Mouse (Mus musculus) limb, embryonic 10.5 days (tissue): ENCODE data around the gene Gm20683. TPM values are rescaled to one million over a fixed set of nuclear protein-coding genes. Genes with fewer than 3 reads are reported as not detected.

Experiments used
- DNase-seq: peaks from one replicate; pipeline ENCODE4 v3.0.0-alpha.2; 2017; ENCODE audit warnings: low spot score
- H3K27ac ChIP-seq: fragments of 300-500 bp; sonication (generic); 2 replicates; pipeline ENCODE4 v1.5.1; 2016; ENCODE audit warnings: mild to moderate bottlenecking
- H3K27me3 ChIP-seq: fragments of 300-500 bp; sonication (generic); 2 replicates; pipeline ENCODE4 v1.6.1; 2016; ENCODE audit warnings: low read depth, mild to moderate bottlenecking; ENCODE audit not compliant: poor library complexity, severe bottlenecking
- H3K36me3 ChIP-seq: fragments of 300-500 bp; sonication (generic); 2 replicates; pipeline ENCODE4 v1.6.1; 2016; ENCODE audit warnings: mild to moderate bottlenecking, moderate library complexity
- H3K4me1 ChIP-seq: fragments of 300-500 bp; sonication (generic); 2 replicates; pipeline ENCODE4 v1.6.1; 2016
- H3K4me3 ChIP-seq: fragments of 300-500 bp; sonication (generic); 2 replicates; pipeline ENCODE4 v1.5.1; 2016; ENCODE audit warnings: mild to moderate bottlenecking, moderate library complexity
- H3K9me3 ChIP-seq: fragments of 300-500 bp; sonication (generic); replicated peaks from 2 replicates; pipeline ENCODE4 v1.6.1; 2016; ENCODE audit warnings: mild to moderate bottlenecking
- WGBS: fragments of 180-500 bp; shearing (Covaris S2); methylation state at CpG from one replicate; pipeline ENCODE4 v1.1.7; 2016; 5-methylcytosine and 5-hydroxymethylcytosine counted together
- polyA plus RNA-seq: library from polyadenylated mRNA; unstranded; fragments of >200 nt; fragmentation: Nextera tagmentation; extraction: Ambion mirVana; gene quantifications from 2 replicates; pipeline ENCODE4 v1.2.1, GENCODE M21; 2016

Gm20683 gene
- 1.5 and 1.9 TPM in 2 replicates for polyA plus RNA-seq

DNA sequence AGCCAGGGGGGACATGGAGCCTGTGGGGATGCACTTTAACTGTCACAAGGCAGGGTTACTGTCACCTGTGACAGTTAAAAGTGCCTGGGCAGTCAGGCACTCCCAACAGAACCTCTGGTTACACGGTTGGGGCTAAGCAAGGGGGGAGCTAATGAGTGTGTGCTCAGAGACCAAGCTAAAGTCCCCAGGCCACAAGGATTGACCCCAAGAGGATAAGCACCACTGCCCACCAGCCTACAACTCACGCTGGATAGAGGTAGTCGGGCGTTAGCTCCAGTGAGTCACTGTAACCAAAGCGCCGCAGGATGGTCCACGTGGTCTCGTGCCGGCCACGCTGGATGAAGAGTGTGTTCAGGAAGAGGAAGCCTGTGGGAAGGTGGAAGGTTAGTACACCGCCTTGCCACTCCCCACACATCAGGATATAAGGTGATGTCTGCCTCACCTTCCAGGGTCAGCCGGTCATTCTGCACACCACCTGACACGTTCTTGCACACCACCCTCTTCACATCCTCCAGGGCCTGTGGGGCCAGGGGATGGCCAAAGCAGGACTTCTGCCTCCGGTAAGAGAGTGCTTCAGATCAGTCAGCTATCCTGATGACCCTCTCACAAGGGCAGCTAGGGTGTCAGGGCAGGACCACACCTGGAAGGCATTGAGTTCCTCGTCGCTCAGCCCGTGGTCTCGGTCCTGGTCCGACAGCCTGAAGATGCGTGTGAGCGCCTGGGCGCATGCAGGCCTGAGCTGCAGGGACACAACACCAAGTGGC lies at the start of gene Gm20683:
Gene Gm20683 (minus strand): TSS at position 647 of the 764 bp plus-strand sequence.
- 92% methylated on average over 22 of the region's 22 CpGs for WGBS
- peak within 1 kb of the TSS; percentile 10; the same call in 1 of the 2 replicates for H3K4me3 ChIP-seq
- H3K9me3 ChIP-seq = no peaks in the 10 kb centered on the region
- H3K27ac ChIP-seq = no peak within 1 kb of the TSS
- H3K36me3 ChIP-seq = peaks cover 75% of the 10 kb centered on the region
- H3K27me3 ChIP-seq = no peaks in the 10 kb centered on the region
- H3K4me1 ChIP-seq = peaks cover 57% of the 10 kb centered on the region
- DNase-seq = no peak

DNA sequence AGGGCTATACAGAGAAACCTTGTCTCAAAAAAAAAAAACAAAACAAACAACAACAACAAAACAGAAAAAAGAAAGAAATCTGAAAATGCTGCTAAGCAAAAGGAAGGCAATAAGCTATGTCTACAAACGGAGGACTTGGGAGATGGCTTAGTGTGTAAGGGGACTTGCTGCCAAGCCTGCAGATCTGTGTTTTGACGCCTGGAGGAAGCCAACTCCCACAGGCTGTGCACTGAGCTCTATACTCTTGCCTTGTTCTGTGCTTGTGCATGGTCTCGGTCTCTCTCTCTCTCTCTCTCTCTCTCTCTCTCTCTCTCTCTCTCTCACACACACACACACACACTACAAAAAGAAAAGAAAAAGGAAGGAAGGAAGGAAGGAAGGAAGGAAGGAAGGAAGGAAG lies 47.3 kb upstream of the Gm20683 start:
- H3K27ac ChIP-seq = no peak overlapping the region
- H3K9me3 ChIP-seq = no peaks in the 10 kb centered on the region
- no peak for DNase-seq
- H3K36me3 ChIP-seq = peaks cover 58% of the 10 kb centered on the region
- H3K4me3 ChIP-seq = no peak overlapping the region
- H3K4me1 ChIP-seq = peaks cover 7% of the 10 kb centered on the region; the same call in 1 of the 2 replicates
- no peaks in the 10 kb centered on the region for H3K27me3 ChIP-seq
- 91% methylated on average over 3 of the region's 3 CpGs for WGBS

DNA sequence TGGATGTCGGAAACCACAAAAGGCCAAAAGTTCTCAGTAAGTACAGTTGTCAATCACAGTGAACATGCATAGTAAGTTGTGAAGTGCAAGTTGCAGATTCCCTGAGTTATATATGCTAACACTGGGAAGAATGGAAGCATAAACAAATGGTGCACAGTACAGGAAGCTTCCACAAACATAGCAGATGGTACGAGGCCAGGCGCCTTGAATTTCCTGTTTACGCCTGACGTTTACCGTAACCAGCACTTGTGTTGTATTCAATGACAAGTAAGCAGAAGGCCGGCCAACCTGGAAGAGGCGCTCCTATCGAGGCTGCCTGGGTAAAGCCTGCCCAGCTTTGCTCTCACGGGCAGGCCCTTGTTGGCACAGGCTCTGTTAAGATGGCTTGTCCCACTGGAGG lies 45.9 kb upstream of the Gm20683 start:
- Histone ChIP-seq H3K4me1 (peaks cover 17% of the 10 kb centered on the region), H3K27me3 (no peaks in the 10 kb centered on the region), H3K9me3 (no peaks in the 10 kb centered on the region), H3K4me3 (no peak overlapping the region), H3K27ac (no peak overlapping the region), H3K36me3 (peaks cover 72% of the 10 kb centered on the region)
- 92% methylated on average over 10 of the region's 10 CpGs for WGBS
- no peak for DNase-seq

DNA sequence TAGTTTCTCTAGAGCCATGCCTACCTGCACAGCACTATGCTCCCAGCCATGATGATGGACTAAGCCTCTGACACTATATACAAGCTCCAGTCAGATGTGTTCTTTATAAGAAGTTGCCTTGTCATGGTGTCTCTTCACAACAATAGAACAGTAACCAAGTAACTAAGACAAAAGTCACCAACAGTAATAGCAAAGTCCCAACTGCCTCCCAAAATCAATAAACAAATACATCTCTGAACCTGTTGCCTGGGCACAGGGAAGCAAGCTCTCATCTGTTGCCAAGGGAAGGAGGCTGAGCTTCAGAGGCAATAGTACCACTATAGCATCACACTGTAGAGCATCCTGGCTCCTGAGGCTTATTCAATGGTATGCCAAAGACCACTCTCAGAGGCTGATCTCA lies 45.2 kb upstream of the Gm20683 start:
- Histone ChIP-seq H3K27me3 (no peaks in the 10 kb centered on the region), H3K9me3 (no peaks in the 10 kb centered on the region), H3K4me1 (peaks cover 24% of the 10 kb centered on the region), H3K36me3 (peaks cover 77% of the 10 kb centered on the region), H3K27ac (no peak overlapping the region), H3K4me3 (no peak overlapping the region)
- no peak for DNase-seq

DNA sequence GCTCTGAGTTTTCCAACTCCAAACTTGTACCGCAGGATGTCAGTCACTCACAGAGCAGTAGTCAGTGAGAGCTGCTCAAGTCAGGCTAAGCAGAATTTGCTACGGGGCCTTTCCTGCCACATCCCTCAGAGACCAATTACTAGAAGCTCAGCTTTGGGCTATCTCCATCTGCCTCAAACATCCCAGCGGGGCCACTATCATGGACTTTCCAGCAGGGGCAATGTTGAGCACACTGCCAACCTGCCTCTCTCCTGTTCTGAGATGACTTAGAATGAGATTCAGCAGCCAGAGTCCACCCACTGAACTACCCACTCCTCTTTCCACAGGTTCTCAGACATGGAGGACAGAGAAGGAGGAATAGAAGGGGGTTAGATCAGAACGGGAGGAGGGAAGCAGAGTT lies 44.1 kb upstream of the Gm20683 start:
- H3K4me1 ChIP-seq = peaks cover 35% of the 10 kb centered on the region
- no peaks in the 10 kb centered on the region for H3K9me3 ChIP-seq
- no peak for DNase-seq
- H3K27ac ChIP-seq = no peak overlapping the region
- no peak overlapping the region for H3K4me3 ChIP-seq
- 60% methylated on average over 4 of the region's 4 CpGs for WGBS
- H3K27me3 ChIP-seq = no peaks in the 10 kb centered on the region
- H3K36me3 ChIP-seq = peaks cover 76% of the 10 kb centered on the region

DNA sequence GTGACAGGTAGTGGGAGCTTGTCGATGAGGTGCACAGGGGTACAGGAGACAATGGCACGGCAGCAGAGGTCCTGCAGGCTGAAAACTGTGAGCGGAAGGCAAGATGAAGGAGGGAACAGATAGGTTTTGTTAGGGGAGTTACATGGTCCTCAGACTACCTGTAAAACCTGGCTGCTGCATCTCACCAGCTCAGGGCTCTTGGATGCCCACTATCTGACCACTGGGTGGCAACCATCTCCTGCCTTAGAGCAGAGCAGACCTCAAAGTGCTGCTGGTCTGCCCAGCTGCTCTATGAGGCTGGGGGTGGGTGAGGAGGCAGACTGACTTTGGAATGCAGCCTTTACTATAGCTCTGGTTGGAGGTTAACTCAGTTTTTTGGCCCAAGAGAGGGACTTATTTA lies 42.3 kb upstream of the Gm20683 start:
- WGBS = 86% methylated on average over 3 of the region's 3 CpGs
- Histone ChIP-seq H3K4me3 (no peak overlapping the region), H3K27me3 (no peaks in the 10 kb centered on the region), H3K36me3 (peaks cover 71% of the 10 kb centered on the region), H3K4me1 (peaks cover 53% of the 10 kb centered on the region), H3K27ac (no peak overlapping the region), H3K9me3 (no peaks in the 10 kb centered on the region)
- no peak for DNase-seq

DNA sequence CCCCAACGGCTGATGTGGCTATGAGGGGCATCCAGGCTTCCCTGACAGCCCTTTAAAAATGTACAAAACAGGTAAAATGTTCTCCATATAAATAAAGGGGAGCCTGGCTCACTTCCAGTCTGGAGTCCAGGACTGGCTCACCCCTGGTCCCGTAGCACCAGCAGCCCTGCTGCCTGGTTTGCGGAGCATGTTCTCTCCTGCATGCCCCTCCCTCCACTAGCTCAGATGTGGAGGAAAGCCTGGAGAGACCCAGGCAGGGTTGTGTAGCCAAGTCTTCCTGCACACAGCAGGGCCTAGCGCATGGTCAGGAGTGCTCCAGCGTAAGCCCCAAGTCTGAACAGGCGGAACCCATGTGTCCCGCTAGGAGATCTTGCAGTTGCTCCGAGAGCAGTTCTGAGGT lies 41.7 kb upstream of the Gm20683 start:
- no peaks in the 10 kb centered on the region for H3K27me3 ChIP-seq
- no peak overlapping the region for H3K4me3 ChIP-seq
- H3K4me1 ChIP-seq = peaks cover 58% of the 10 kb centered on the region
- H3K36me3 ChIP-seq = peaks cover 71% of the 10 kb centered on the region
- H3K27ac ChIP-seq = peak overlapping the region; percentile 79
- WGBS = 90% methylated on average over 8 of the region's 8 CpGs
- no peak for DNase-seq
- no peaks in the 10 kb centered on the region for H3K9me3 ChIP-seq

DNA sequence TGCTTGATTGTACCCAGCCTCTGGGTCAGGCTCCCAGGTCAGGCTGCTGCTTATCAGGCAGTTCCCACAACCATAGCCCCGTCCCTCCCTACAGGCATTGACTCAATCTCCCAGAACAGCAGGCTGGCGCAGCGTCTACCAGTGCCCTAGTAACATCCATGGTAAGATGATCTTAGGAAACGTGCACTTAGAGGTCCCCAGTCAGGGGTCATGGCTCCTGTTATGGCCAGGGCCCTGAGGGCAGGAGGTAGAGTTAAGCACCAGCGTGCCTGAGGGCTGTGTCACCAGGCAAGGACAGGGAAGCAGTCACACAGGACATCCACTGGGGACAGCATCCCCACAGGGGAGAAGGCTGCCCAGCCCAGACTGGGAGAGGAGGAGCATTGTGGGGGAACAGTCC lies 40.7 kb upstream of the Gm20683 start:
- WGBS = 16% methylated on average over 5 of the region's 5 CpGs
- peak overlapping the region; percentile 79 for H3K27ac ChIP-seq
- H3K9me3 ChIP-seq = no peaks in the 10 kb centered on the region
- H3K4me3 ChIP-seq = no peak overlapping the region
- peaks cover 71% of the 10 kb centered on the region for H3K36me3 ChIP-seq
- H3K27me3 ChIP-seq = no peaks in the 10 kb centered on the region
- DNase-seq = peak; percentile 54
- H3K4me1 ChIP-seq = peaks cover 64% of the 10 kb centered on the region

DNA sequence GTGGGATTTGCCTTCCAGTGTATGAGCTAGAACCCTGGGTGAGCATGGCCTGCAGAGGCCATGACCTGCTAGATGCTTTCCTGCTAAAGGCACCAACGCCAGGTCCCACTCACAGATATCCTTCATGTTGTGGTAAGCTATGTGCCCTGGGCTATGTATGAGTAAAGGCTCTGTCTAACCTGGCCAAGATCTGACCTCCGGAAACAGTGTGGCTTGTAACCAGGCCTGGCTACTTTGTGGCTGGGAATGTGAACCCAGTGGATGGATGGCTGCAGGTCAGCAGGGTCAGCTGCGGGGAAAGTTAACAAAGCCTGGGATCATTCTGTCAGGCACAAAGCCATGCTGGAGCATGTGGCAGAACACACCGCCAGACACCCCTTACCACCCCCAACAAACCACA lies 40.1 kb upstream of the Gm20683 start:
- no peak for DNase-seq
- peak overlapping the region; percentile 79 for H3K27ac ChIP-seq
- peaks cover 71% of the 10 kb centered on the region for H3K36me3 ChIP-seq
- peak overlapping the region; percentile 20; the same call in 1 of the 2 replicates for H3K4me3 ChIP-seq
- peaks cover 69% of the 10 kb centered on the region for H3K4me1 ChIP-seq
- H3K27me3 ChIP-seq = no peaks in the 10 kb centered on the region
- no peaks in the 10 kb centered on the region for H3K9me3 ChIP-seq
- 10% methylated on average over 4 of the region's 4 CpGs for WGBS

DNA sequence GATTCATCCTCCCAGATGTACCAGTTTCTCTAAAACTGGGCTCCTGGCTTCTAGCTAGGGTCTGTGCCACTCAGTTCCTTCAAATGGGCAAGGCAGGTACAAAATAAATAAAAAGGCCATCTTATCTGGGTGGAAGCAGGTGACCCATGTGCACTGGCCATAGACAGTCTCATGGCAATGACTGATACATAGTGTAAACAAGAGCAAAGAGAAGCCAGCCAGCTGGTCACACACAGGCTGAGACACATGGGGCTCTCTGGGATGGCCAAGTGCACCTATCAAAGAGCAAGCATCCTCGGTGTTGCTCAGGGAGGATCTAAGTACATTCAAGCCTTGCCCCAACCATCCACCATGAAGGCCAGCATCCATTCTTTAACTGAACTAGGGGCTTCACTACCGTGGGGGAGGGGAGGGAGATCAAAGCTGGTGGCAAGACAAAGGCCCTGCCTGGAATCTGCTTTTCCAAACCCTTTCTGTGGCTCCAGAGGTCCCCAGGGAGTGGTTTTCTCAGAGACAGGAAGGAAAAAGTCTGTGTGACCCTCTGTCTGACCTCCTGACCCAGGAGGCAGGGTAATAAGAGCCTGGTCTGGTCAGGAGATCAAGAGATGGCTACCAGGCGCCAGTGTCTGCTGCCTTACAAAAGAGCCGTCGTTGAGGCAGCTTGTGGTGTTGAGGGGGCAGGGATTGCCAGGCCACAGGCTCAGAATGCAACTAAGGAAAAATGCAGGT lies 39.5 kb upstream of the Gm20683 start:
- H3K36me3 ChIP-seq = peaks cover 71% of the 10 kb centered on the region
- H3K4me1 ChIP-seq = peaks cover 75% of the 10 kb centered on the region
- DNase-seq = peak; percentile 62
- H3K27ac ChIP-seq = peak overlapping the region; percentile 79
- no peaks in the 10 kb centered on the region for H3K27me3 ChIP-seq
- H3K4me3 ChIP-seq = peak overlapping the region; percentile 20; the same call in 1 of the 2 replicates
- no peaks in the 10 kb centered on the region for H3K9me3 ChIP-seq
- under 1% methylated on average over 5 of the region's 5 CpGs for WGBS

DNA sequence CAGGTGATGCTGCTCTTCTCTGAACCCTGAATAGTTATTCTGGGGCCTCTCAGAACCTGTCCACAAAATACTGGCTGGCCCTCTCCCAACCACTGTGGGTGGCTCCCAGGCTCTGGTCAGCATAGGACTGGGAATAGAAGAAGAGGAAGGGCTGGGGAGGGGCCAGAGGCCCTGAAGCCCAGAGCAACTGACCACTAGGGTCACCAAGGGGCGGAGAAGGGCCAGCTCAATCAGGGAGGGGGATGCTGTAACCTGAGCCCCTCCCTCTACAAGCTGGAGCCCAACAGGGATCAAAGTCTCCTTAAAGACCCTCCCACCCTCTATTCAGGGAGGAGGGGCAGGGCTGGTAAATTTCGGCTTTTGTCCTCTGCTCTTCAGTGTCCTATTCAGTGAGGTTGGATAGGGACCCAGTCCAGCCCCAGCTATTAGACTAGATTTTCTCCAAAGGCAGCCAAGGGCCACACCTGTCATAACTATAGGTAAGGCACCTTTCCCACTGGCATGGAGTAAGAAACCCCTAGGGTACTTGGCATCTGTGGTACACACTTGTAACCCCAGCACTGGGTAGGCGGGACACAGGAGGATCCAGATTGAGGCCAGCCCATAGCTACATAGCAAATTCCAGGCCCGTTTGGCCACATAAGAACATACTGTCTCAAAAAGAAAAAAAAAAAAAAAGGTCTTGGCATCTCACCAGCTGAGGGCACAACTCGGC lies 38.8 kb upstream of the Gm20683 start, which contains the start of gene Wfikkn1:
Gene Wfikkn1 (minus strand): TSS at position 663 of the 715 bp plus-strand sequence.
- Histone ChIP-seq H3K4me1 (peaks cover 83% of the 10 kb centered on the region), H3K27ac (peak within 1 kb of the TSS; percentile 79), H3K4me3 (peak within 1 kb of the TSS; percentile 20; the same call in 1 of the 2 replicates), H3K27me3 (no peaks in the 10 kb centered on the region), H3K9me3 (no peaks in the 10 kb centered on the region), H3K36me3 (peaks cover 69% of the 10 kb centered on the region)
- WGBS = 17% methylated on average over 5 of the region's 5 CpGs
- DNase-seq = peak; percentile 43

DNA sequence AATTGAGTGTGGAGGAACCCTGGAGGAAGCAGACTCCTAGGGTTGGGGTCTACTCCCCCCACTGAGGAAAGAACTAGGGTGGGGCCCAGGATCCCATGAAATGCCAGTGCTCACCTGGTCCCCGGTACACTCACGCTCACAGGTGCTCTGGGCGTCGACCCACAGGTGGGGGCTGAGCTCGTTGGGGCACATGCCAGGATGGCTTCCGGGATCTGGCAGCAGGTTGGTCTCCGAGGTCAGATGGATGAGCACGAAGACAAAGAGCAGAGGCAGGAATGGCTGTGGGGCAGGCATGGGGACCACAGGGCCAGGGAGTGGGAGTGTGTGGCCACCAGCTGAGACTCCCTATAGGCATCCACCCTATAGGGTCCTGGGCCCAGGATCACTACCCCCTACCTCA lies 38.2 kb upstream of the Gm20683 start:
- Histone ChIP-seq H3K36me3 (peaks cover 63% of the 10 kb centered on the region), H3K27me3 (no peaks in the 10 kb centered on the region), H3K27ac (peak overlapping the region; percentile 79), H3K9me3 (no peaks in the 10 kb centered on the region), H3K4me3 (0 out of 2 replicates have a peak overlapping the region, but pooled peaks have one; percentile 19), H3K4me1 (peaks cover 83% of the 10 kb centered on the region)
- WGBS = 78% methylated on average over 8 of the region's 8 CpGs
- DNase-seq = peak; percentile 30
